Mouse (Mus musculus) small intestine, adult 10 weeks (tissue): ENCODE data around the gene D6Ertd527e. TPM values are rescaled to one million over a fixed set of nuclear protein-coding genes. Genes with fewer than 3 reads are reported as not detected.

Experiments used
- polyA plus RNA-seq: library from polyadenylated mRNA; stranded (reverse); fragments of 350-450 nt; fragmentation: Illumina TruSeq; extraction: RNeasy Lipid Tissue Mini Kit (QIAGEN cat#74804); gene quantifications from one replicate; pipeline ENCODE4 v1.2.3, GENCODE M21; 2014; ENCODE audit warnings: low replicate concordance

D6Ertd527e gene
- not detected for polyA plus RNA-seq

DNA sequence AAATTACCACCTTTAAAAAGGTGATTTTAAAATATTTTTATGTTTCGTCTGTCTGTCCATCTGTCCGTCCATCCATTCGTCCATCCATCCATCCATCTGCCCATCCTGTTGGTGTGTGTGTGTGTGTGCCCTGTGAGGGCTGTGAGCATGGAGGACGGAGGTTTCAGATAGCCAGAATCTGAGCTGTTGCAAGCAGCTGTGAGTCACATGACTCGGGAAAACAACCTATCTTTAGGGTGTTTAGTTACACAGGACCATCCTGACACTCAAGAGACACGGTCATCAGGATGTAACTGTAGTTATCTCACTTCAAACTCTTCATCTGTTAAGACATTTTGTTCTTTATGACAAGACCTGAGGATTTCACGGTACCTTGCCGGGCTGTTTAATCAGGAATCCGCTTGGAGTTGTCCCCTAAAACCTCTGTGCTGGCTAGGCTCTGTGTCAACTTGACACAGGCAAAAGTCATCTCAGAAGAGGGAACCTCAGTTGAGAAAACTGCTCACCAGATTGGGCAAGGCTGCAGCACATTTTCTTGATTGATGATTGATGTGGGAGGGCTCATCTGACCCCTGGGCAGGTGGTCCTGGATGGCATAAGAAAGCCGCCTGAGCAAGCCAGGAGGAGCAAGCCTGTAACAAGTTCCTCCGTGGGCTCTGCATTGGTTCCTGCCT is at the start of gene D6Ertd527e:
Gene D6Ertd527e, plus strand, starts transcription at position 624 of the 674 bp plus-strand sequence.

Other genes starting within 250 kb of the D6Ertd527e start
- gene Nfu1, start 95.5 kb upstream of the D6Ertd527e start, polyA plus RNA-seq = 35.2 TPM
- 140 TPM for gene Gfpt1, start 61.9 kb upstream of the D6Ertd527e start, polyA plus RNA-seq
- gene Antxr1, start 231.1 kb downstream of the D6Ertd527e start, polyA plus RNA-seq = 16.2 TPM
- not detected for gene Gkn1, start 246.2 kb downstream of the D6Ertd527e start, polyA plus RNA-seq